Mouse (Mus musculus): Measurements from ENCODE around the gene Furin. TPM values are rescaled to one million over a fixed set of nuclear protein-coding genes. Genes with fewer than 3 reads are reported as not detected.
A peak's percentile ranks its signal among the peaks of the same experiment; 100 is the strongest.

Furin gene
- polyA plus RNA-seq, 1 experiment from 2014 or later = 5.9 TPM

GRCm38 (mm10) chr7:80346173-80346572 is 59.1 kb downstream of the Furin start:
- no peaks in the 10 kb centered on the region for H3K9me3 ChIP-seq
- no peaks in the 10 kb centered on the region for H3K27me3 ChIP-seq
- peaks cover 14% of the 10 kb centered on the region for H3K36me3 ChIP-seq
- WGBS = 97% methylated on average over 9 of the region's 9 CpGs
- H3K9ac ChIP-seq = no peak overlapping the region
- no peak for ATAC-seq (ENCODE audit: low FRiP score, low read depth)
- no peak overlapping the region for H3K4me3 ChIP-seq
- H3K4me2 ChIP-seq = no peak overlapping the region
- no peak overlapping the region for H3K27ac ChIP-seq (replicated peaks)
- peaks cover 21% of the 10 kb centered on the region for H3K4me1 ChIP-seq (replicated peaks)

GRCm38 (mm10) chr7:80343270-80344018 is 61.8 kb downstream of the Furin start:
- whole genome bisulfite sequencing = 26% methylated on average over 19 of the region's 19 CpGs
- Histone ChIP-seq H3K4me1 (replicated peaks) (peaks cover 40% of the 10 kb centered on the region), H3K27ac (replicated peaks) (peak overlapping the region; percentile 80), H3K9ac (peak overlapping the region; percentile 68), H3K4me2 (peak overlapping the region; percentile 84), H3K36me3 (no peaks in the 10 kb centered on the region), H3K4me3 (peak overlapping the region; percentile 47), H3K27me3 (no peaks in the 10 kb centered on the region), H3K9me3 (no peaks in the 10 kb centered on the region)
- ATAC-seq (ENCODE audit: low FRiP score, low read depth) = peak; percentile 7; the same call in 1 of the 2 replicates

GRCm38 (mm10) chr7:80342858-80343257 is 62.4 kb downstream of the Furin start, which contains the start of gene Hddc3:
Hddc3 (plus strand) TSS chr7:80343104.
- ATAC-seq (ENCODE audit: low FRiP score, low read depth) = peak; percentile 63
- H3K27me3 ChIP-seq = no peaks in the 10 kb centered on the region
- 2% methylated on average over 25 of the region's 25 CpGs for WGBS
- no peaks in the 10 kb centered on the region for H3K36me3 ChIP-seq
- H3K4me3 ChIP-seq = peak within 1 kb of the TSS; percentile 47
- peak within 1 kb of the TSS; percentile 80 for H3K27ac ChIP-seq (replicated peaks)
- peak within 1 kb of the TSS; percentile 68 for H3K9ac ChIP-seq
- peak within 1 kb of the TSS; percentile 84 for H3K4me2 ChIP-seq
- H3K9me3 ChIP-seq = no peaks in the 10 kb centered on the region
- H3K4me1 ChIP-seq (replicated peaks) = peaks cover 46% of the 10 kb centered on the region

GRCm38 (mm10) chr7:80341793-80342192 is 63.4 kb downstream of the Furin start:
- Histone ChIP-seq H3K4me3 (no peak overlapping the region), H3K9me3 (no peaks in the 10 kb centered on the region), H3K27me3 (no peaks in the 10 kb centered on the region), H3K27ac (replicated peaks) (no peak overlapping the region), H3K9ac (no peak overlapping the region), H3K4me2 (no peak overlapping the region), H3K36me3 (peaks cover 4% of the 10 kb centered on the region), H3K4me1 (replicated peaks) (peaks cover 50% of the 10 kb centered on the region)
- 68% methylated on average over 7 of the region's 7 CpGs for WGBS
- ATAC-seq (ENCODE audit: low FRiP score, low read depth) = no peak

GRCm38 (mm10) chr7:80340793-80341192 is 64.4 kb downstream of the Furin start, which contains the start of gene Unc45a:
Unc45a (minus strand) TSS chr7:80341005.
- H3K4me1 ChIP-seq (replicated peaks) = peaks cover 50% of the 10 kb centered on the region
- WGBS = 2% methylated on average over 11 of the region's 11 CpGs
- peaks cover 14% of the 10 kb centered on the region for H3K36me3 ChIP-seq

GRCm38 (mm10) chr7:80339793-80340628 is 65.2 kb downstream of the Furin start:
- Histone ChIP-seq H3K9ac (peak overlapping the region; percentile 61), H3K9me3 (no peaks in the 10 kb centered on the region), H3K4me1 (replicated peaks) (peaks cover 50% of the 10 kb centered on the region), H3K4me2 (peak overlapping the region; percentile 90), H3K27ac (replicated peaks) (peak overlapping the region; percentile 88), H3K4me3 (peak overlapping the region; percentile 59), H3K27me3 (no peaks in the 10 kb centered on the region), H3K36me3 (peaks cover 21% of the 10 kb centered on the region)
- peak; percentile 97 for ATAC-seq (ENCODE audit: low FRiP score, low read depth)
- under 1% methylated on average over 45 of the region's 45 CpGs for WGBS

More at GRCm38 (mm10) chr7:80340793-80341192, 64.4 kb downstream of the Furin start, which contains the start of gene Unc45a:
- peak within 1 kb of the TSS; percentile 59 for H3K4me3 ChIP-seq
- peak within 1 kb of the TSS; percentile 61 for H3K9ac ChIP-seq
- peak within 1 kb of the TSS; percentile 88 for H3K27ac ChIP-seq (replicated peaks)
- H3K4me2 ChIP-seq = peak within 1 kb of the TSS; percentile 90
- H3K9me3 ChIP-seq = no peaks in the 10 kb centered on the region
- peak; percentile 9; the same call in 1 of the 2 replicates for ATAC-seq (ENCODE audit: low FRiP score, low read depth)
- H3K27me3 ChIP-seq = no peaks in the 10 kb centered on the region

GRCm38 (mm10) chr7:80339371-80339770 is 65.9 kb downstream of the Furin start:
- 6% methylated on average over 17 of the region's 17 CpGs for WGBS
- ATAC-seq (ENCODE audit: low FRiP score, low read depth) = no peak
- Histone ChIP-seq H3K27me3 (no peaks in the 10 kb centered on the region), H3K36me3 (peaks cover 27% of the 10 kb centered on the region), H3K4me3 (peak overlapping the region; percentile 59), H3K4me1 (replicated peaks) (peaks cover 50% of the 10 kb centered on the region), H3K27ac (replicated peaks) (peak overlapping the region; percentile 80), H3K4me2 (peak overlapping the region; percentile 90), H3K9me3 (no peaks in the 10 kb centered on the region), H3K9ac (peak overlapping the region; percentile 81)

Other genes starting within 250 kb of the Furin start
- 22.7 and 25.7 TPM in 2 replicates for gene Sema4b, start 218.6 kb downstream of the Furin start, polyA plus RNA-seq (2015; fragmentation: Nextera tagmentation; extraction: Ambion mirVana)
- 36.4 and 38.3 TPM in 2 replicates for gene Cib1, start 172.6 kb downstream of the Furin start, polyA plus RNA-seq (2015; fragmentation: Nextera tagmentation; extraction: Ambion mirVana)
- 4.5 and 4.6 TPM in 2 replicates for gene Gdpgp1, start 172.6 kb downstream of the Furin start, polyA plus RNA-seq (2015; fragmentation: Nextera tagmentation; extraction: Ambion mirVana)
- gene Ttll13, start 159.1 kb downstream of the Furin start, polyA plus RNA-seq (2015; fragmentation: Nextera tagmentation; extraction: Ambion mirVana) = 1.9 and 2.5 TPM in 2 replicates
- 65.2 and 73.8 TPM in 2 replicates for gene Ngrn, start 144.2 kb downstream of the Furin start, polyA plus RNA-seq (2015; fragmentation: Nextera tagmentation; extraction: Ambion mirVana)
- 23.9 and 32.1 TPM in 2 replicates for gene Vps33b, start 135.8 kb downstream of the Furin start, polyA plus RNA-seq (2015; fragmentation: Nextera tagmentation; extraction: Ambion mirVana)
- 42.0 and 51.8 TPM in 2 replicates for gene Prc1, start 111.0 kb downstream of the Furin start, polyA plus RNA-seq (2015; fragmentation: Nextera tagmentation; extraction: Ambion mirVana)
- 13.8 and 14.4 TPM in 2 replicates for gene Rccd1, start 81.0 kb downstream of the Furin start, polyA plus RNA-seq (2015; fragmentation: Nextera tagmentation; extraction: Ambion mirVana)
- 56.1 and 61.2 TPM in 2 replicates for gene Unc45a, start 64.4 kb downstream of the Furin start, polyA plus RNA-seq (2015; fragmentation: Nextera tagmentation; extraction: Ambion mirVana)
- gene Hddc3, start 62.3 kb downstream of the Furin start, polyA plus RNA-seq (2015; fragmentation: Nextera tagmentation; extraction: Ambion mirVana) = 21.9 and 22.7 TPM in 2 replicates
- 26.5 and 27.2 TPM in 2 replicates for gene Man2a2, start 34.1 kb downstream of the Furin start, polyA plus RNA-seq (2015; fragmentation: Nextera tagmentation; extraction: Ambion mirVana)
- gene Fes, start 17.5 kb downstream of the Furin start, polyA plus RNA-seq (2015; fragmentation: Nextera tagmentation; extraction: Ambion mirVana) = 3.7 and 5.0 TPM in 2 replicates
- gene Blm, start 129.7 kb upstream of the Furin start, polyA plus RNA-seq (2015; fragmentation: Nextera tagmentation; extraction: Ambion mirVana) = 8.9 and 9.0 TPM in 2 replicates

All from hindbrain, embryonic 15.5 days (tissue).